Mouse (Mus musculus) lung, adult 2 months (tissue): ENCODE results near the gene Ppard. TPM values are rescaled to one million over a fixed set of nuclear protein-coding genes. Genes with fewer than 3 reads are reported as not detected.

Experiments
- DNase-seq: peaks from one replicate; pipeline ENCODE4 v3.0.0; 2022
- H3K4me1 ChIP-seq: fragments of 200-500 bp; 2 replicates; pipeline ENCODE4 v1.6.1; 2011; ENCODE audit warnings: low read length; ENCODE audit not compliant: control insufficient read depth, insufficient read depth
- H3K4me3 ChIP-seq: fragments of 200-500 bp; replicated peaks from 2 replicates; pipeline ENCODE3; 2011; ENCODE audit warnings: low read depth, mild to moderate bottlenecking, control low read depth, low read length; ENCODE audit errors: extremely low read depth
- CTCF ChIP-seq: fragments of 200-500 bp; IDR thresholded peaks from 2 replicates; pipeline ENCODE4 v1.5.1; 2011; ENCODE audit warnings: mild to moderate bottlenecking, low read length, control low read depth; ENCODE audit not compliant: insufficient read depth
- POLR2A ChIP-seq: fragments of 200-500 bp; IDR thresholded peaks from 2 replicates; pipeline ENCODE4 v1.6.1; 2011; ENCODE audit warnings: low read depth, mild to moderate bottlenecking, control low read depth, low read length, borderline replicate concordance; ENCODE audit errors: extremely low read depth
- WGBS: fragments of 180-500 bp; shearing (Covaris S2); methylation state at CpG from one replicate; pipeline ENCODE4 v1.1.7; 2018; 5-methylcytosine and 5-hydroxymethylcytosine counted together
- polyA plus RNA-seq: library from polyadenylated mRNA; depleted of rRNA; stranded (reverse); fragments of >200 nt; gene quantifications from 2 replicates; pipeline ENCODE4 v1.2.3, GENCODE M21; 2012

Gene Ppard
- polyA plus RNA-seq, 1 experiment = 41.7 TPM

DNA sequence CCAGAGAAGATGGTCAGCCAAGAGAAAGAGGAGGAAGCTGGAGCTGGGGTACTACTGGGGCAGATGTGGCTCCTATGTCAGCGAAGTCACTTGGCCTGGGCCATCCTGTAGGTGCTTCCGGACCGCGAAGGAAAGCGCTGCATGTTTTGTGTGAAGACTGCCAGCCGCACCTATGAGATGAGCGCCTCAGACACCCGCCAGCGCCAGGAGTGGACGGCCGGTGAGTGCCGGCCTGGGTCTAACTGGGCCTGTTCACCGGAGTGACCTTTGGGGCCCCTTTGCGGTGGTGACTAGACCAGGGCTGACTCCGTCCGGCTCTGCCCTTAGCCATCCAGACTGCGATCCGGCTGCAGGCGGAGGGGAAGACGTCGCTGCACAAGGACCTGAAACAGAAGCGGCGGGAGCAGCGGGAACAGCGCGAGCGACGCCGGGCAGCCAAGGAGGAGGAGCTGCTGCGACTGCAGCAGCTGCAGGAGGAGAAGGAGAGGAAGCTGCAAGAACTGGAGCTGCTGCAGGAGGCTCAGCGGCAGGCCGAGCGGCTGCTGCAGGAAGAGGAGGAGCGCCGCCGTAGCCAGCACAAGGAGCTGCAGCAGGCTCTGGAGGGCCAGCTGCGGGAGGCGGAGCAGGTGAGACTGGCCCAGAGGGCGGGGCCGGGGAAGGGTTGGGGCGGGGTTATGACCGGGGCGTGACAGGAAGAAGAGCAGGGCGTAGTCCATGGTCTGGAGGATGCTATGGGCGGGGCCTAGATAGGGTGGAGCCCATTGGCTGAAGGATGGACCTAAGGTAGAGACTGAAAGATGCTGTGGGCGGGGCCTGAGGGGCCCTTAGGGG, 8.7 kb upstream of the Ppard start:
- H3K4me3 ChIP-seq = peak overlapping the region; percentile 66
- DNase-seq = peak; percentile 88
- WGBS = under 1% methylated on average over 45 of the region's 46 CpGs
- H3K4me1 ChIP-seq = peaks cover 6% of the 10 kb centered on the region
- TF ChIP-seq CTCF = no peak
- no peak for TF ChIP-seq POLR2A

DNA sequence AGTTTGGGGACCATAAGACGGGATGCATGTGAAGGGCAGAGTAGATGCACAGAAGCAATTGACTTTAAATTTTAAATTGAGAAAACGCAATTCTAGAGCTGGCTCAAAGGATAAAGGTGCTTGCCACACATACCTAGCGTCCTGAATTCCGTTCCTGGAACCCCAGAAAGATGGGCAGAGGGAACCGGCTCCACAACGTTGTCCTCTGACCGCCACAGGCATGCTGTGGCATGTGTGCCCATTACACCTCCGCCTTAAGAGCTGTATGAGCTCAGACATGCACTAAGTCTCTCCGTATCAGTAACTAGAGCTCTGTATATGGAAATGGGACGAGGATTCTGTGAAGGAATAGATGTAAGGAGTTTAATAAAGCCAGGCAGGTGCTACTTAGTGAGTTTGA, 7.9 kb upstream of the Ppard start:
- WGBS = 86% methylated on average over 10 of the region's 10 CpGs
- peaks cover 6% of the 10 kb centered on the region for H3K4me1 ChIP-seq
- no peak overlapping the region for H3K4me3 ChIP-seq
- TF ChIP-seq POLR2A (no peak), CTCF (no peak)
- no peak for DNase-seq

DNA sequence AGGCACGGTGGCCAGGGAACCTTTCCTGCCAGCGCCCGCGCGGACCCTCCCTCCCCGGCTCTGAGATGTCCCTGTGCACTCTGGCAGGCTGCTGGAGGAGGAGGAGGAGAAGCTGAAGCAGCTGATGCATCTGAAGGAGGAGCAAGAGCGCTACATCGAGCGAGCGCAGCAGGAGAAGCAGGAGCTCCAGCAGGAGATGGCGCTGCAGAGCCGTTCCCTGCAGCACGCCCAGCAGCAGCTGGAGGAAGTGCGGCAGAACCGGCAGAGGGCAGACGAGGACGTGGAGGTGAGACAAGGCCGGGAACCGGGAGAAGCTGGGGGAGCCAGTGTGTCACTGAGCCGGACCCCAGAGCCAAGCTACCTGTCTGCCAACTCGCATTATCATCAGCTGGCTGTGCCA, 6.5 kb upstream of the Ppard start:
- peak; percentile 90 for DNase-seq
- WGBS = 7% methylated on average over 21 of the region's 21 CpGs
- H3K4me1 ChIP-seq = peaks cover 6% of the 10 kb centered on the region
- peak; percentile 94 for TF ChIP-seq CTCF
- peak; percentile 10; the same call in 1 of the 2 replicates for TF ChIP-seq POLR2A
- no peak overlapping the region for H3K4me3 ChIP-seq

- peaks cover 2% of the 10 kb centered on the region; the same call in 1 of the 2 replicates for H3K4me1 ChIP-seq
- DNase-seq = no peak
- no peak for TF ChIP-seq POLR2A
- TF ChIP-seq CTCF = no peak
- no peak overlapping the region for H3K4me3 ChIP-seq
- 82% methylated on average over 6 of the region's 6 CpGs for WGBS
Measured at GRCm38 (mm10) chr17:28230486-28230885, 2.0 kb upstream of the Ppard start.

DNA sequence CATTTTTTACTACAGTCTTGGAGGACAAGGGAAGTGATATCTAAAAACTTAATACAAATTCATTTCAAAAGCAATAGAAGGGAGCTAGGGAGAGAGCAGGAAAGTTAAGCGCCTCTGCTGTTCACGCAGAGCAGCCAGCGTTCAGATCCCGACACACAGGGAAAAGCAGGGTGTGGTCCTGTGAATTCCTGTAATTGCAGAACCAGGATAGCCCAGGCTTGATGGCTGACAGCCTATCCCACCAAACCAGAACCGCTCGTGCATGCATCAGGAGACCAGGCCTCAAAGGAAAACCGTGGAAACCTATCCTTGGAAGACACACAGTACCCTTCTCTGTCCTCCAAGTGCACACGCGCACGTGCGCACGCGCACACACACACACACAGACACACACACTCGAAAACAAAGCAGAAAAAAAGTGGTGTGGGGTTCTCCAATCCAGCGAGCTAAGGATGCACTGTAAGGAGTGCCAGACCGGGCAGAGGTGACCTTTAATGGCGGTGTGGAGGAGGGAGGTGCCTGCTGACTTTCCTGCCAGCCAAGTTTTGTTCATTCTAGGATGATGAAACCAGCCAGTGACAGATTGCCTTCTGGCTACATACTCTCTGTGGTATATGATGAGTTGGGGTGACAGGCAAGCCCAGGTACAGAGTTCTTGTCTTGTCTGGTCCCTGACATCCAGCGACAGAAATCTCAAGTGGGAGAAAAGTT, 1.3 kb upstream of the Ppard start:
- TF ChIP-seq POLR2A = no peak
- WGBS = 84% methylated on average over 18 of the region's 18 CpGs
- Histone ChIP-seq H3K4me1 (0 out of 2 replicates have a peak, but pooled peaks cover 2% of the 10 kb centered on the region), H3K4me3 (no peak overlapping the region)
- DNase-seq = no peak

DNA sequence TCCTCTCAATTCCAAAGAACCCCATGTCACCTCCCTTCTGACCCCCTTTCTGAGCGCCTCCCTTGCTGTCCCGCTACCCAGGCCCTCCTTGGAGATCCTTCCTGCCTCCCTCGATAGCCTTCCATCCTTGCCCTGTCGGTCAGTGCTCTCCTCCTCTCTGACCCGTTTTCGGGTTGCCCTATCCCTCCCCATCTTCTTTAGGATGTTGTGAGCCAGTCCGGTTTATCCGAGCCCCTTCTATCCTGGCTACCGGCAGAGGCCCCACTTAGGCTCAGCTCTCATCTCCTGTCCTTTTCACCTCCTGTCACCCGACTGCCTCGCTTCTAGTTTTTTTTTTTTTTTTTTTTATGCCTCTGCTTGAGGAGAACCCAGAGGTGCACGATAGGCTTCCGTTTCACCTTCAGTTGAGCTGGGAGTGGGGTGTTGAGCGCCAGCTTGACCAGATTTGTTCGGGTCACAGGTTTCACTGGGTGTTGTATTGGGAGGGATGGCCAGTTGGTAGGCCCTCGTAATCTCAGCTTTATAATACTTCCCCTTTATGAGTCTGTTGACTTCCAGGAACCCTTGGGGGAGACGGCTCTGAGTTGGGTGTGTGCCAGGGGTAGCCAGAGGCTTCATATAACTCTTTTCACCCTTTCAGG, 711 bp downstream of the Ppard start:
- Histone ChIP-seq H3K4me3 (peak overlapping the region; percentile 83), H3K4me1 (0 out of 2 replicates have a peak, but pooled peaks cover 4% of the 10 kb centered on the region)
- TF ChIP-seq CTCF = no peak
- no peak for TF ChIP-seq POLR2A
- 2% methylated on average over 16 of the region's 17 CpGs for WGBS
- DNase-seq = peak; percentile 50

- no peak for DNase-seq
- WGBS = 86% methylated on average over 5 of the region's 5 CpGs
- 0 out of 2 replicates have a peak, but pooled peaks cover 4% of the 10 kb centered on the region for H3K4me1 ChIP-seq
- TF ChIP-seq CTCF = no peak
- TF ChIP-seq POLR2A = no peak
- no peak overlapping the region for H3K4me3 ChIP-seq
Measured at GRCm38 (mm10) chr17:28234641-28235040, 2.1 kb downstream of the Ppard start.

GRCm38 (mm10) chr17:28235982-28236635, 3.6 kb downstream of the Ppard start:
- Histone ChIP-seq H3K4me3 (no peak overlapping the region), H3K4me1 (0 out of 2 replicates have a peak, but pooled peaks cover 4% of the 10 kb centered on the region)
- DNase-seq = no peak
- TF ChIP-seq CTCF (no peak), POLR2A (no peak)
- WGBS = 72% methylated on average over 7 of the region's 7 CpGs

- TF ChIP-seq POLR2A = no peak
- no peak for TF ChIP-seq CTCF
- DNase-seq = no peak
- H3K4me3 ChIP-seq = no peak overlapping the region
- 0 out of 2 replicates have a peak, but pooled peaks cover 4% of the 10 kb centered on the region for H3K4me1 ChIP-seq
- 61% methylated on average over 4 of the region's 4 CpGs for WGBS
Measured at GRCm38 (mm10) chr17:28236636-28237015, 4.1 kb downstream of the Ppard start.
